Mouse (Mus musculus) thymus, adult 2 months (tissue): ENCODE results near the gene Macf1.

Experiments
- CTCF ChIP-seq: fragments of 200-500 bp; IDR thresholded peaks from 2 replicates; pipeline ENCODE4 v1.5.1; 2012; ENCODE audit warnings: mild to moderate bottlenecking, control low read depth, low read length, moderate library complexity, borderline replicate concordance; ENCODE audit not compliant: control insufficient read depth, poor library complexity, insufficient read depth; ENCODE audit errors: extremely low read depth
- POLR2A ChIP-seq: fragments of 200-500 bp; IDR thresholded peaks from 2 replicates; pipeline ENCODE4 v1.6.1; 2012; ENCODE audit warnings: mild to moderate bottlenecking, low read length, control low read depth, moderate library complexity; ENCODE audit not compliant: control insufficient read depth, poor library complexity, insufficient read depth; ENCODE audit errors: extremely low read depth

GRCm38 (mm10) chr4:123393004-123393403 lies 291.2 kb downstream of the Macf1 start:
- TF ChIP-seq CTCF = no peak
- TF ChIP-seq POLR2A = no peak
